Mouse (Mus musculus) lung, postnatal 0 days (tissue): ENCODE results near the gene Nhlrc2. TPM values are rescaled to one million over a fixed set of nuclear protein-coding genes. Genes with fewer than 3 reads are reported as not detected.

Experiments
- ATAC-seq: fragments of 200-750 bp; cut with Nextera tagmentation; 2 replicates; pipeline ENCODE4 v1.8.0; 2017; ENCODE audit warnings: moderate library complexity
- DNase-seq: peaks from one replicate; pipeline ENCODE4 v3.0.0-alpha.2; 2016; ENCODE audit warnings: low spot score
- H3K27ac ChIP-seq: fragments of 300-500 bp; sonication (generic); 2 replicates; pipeline ENCODE4 v1.5.1; 2014; ENCODE audit warnings: antibody characterized with exemption, mild to moderate bottlenecking, low read length, mixed read lengths
- H3K27me3 ChIP-seq: fragments of 300-500 bp; sonication (generic); replicated peaks from 2 replicates; pipeline ENCODE4 v1.6.1; 2014; ENCODE audit warnings: low read length, mixed read lengths; ENCODE audit not compliant: insufficient read depth
- H3K36me3 ChIP-seq: fragments of 300-500 bp; sonication (generic); 2 replicates; pipeline ENCODE4 v1.6.1; 2014; ENCODE audit warnings: low read length, mixed read lengths; ENCODE audit not compliant: insufficient read depth
- H3K4me1 ChIP-seq: fragments of 300-500 bp; sonication (generic); 2 replicates; pipeline ENCODE4 v1.6.1; 2014; ENCODE audit warnings: antibody characterized with exemption, low read depth, low read length, mixed read lengths; ENCODE audit not compliant: insufficient read depth
- H3K4me2 ChIP-seq: fragments of 300-500 bp; sonication (generic); replicated peaks from 2 replicates; pipeline ENCODE4 v1.6.1; 2014; ENCODE audit warnings: low read depth, mild to moderate bottlenecking, low read length, moderate library complexity, mixed read lengths
- H3K4me3 ChIP-seq: fragments of 300-500 bp; sonication (generic); 2 replicates; pipeline ENCODE4 v1.5.1; 2014; ENCODE audit warnings: low read depth, low read length
- H3K9ac ChIP-seq: fragments of 300-500 bp; sonication (generic); replicated peaks from 2 replicates; pipeline ENCODE4 v1.6.1; 2014; ENCODE audit warnings: low read depth, mild to moderate bottlenecking
- H3K9me3 ChIP-seq: fragments of 300-500 bp; sonication (generic); 2 replicates; pipeline ENCODE4 v1.6.1; 2016; ENCODE audit warnings: low read length, mixed read lengths
- CTCF ChIP-seq: IDR thresholded peaks from 2 replicates; pipeline ENCODE4 v1.5.1; 2016; ENCODE audit warnings: antibody characterized with exemption, mild to moderate bottlenecking
- EP300 ChIP-seq: IDR thresholded peaks from 2 replicates; pipeline ENCODE4 v1.6.1; 2016; ENCODE audit warnings: antibody characterized with exemption, mild to moderate bottlenecking, control low read depth
- WGBS: fragments of 180-500 bp; shearing (Covaris S2); extraction: QIAGEN DNeasy Blood & Tissue Kit; methylation state at CpG from one replicate; pipeline ENCODE4 v1.1.7; 2014; 5-methylcytosine and 5-hydroxymethylcytosine counted together
- polyA plus RNA-seq: library from polyadenylated mRNA; unstranded; fragments of >200 nt; fragmentation: Nextera tagmentation; extraction: Ambion mirVana; gene quantifications from 2 replicates; pipeline ENCODE4 v1.2.1, GENCODE M21; 2015

Nhlrc2 gene
- polyA plus RNA-seq, 1 experiment from 2014 or later, result 15.4 TPM

GRCm38 (mm10) chr19:56618845-56619244 is 70.8 kb downstream of the Nhlrc2 start:
- no peak overlapping the region for H3K4me2 ChIP-seq
- H3K36me3 ChIP-seq, result no peaks in the 10 kb centered on the region
- TF ChIP-seq EP300 (no peak), CTCF (no peak)
- H3K27ac ChIP-seq, result no peak overlapping the region
- 63% methylated on average over 9 of the region's 9 CpGs for WGBS
- H3K4me1 ChIP-seq, result no peaks in the 10 kb centered on the region
- no peak overlapping the region for H3K9ac ChIP-seq
- ATAC-seq (no peak), DNase-seq (no peak)
- H3K4me3 ChIP-seq, result no peak overlapping the region
- H3K27me3 ChIP-seq, result no peaks in the 10 kb centered on the region
- no peaks in the 10 kb centered on the region for H3K9me3 ChIP-seq

DNA sequence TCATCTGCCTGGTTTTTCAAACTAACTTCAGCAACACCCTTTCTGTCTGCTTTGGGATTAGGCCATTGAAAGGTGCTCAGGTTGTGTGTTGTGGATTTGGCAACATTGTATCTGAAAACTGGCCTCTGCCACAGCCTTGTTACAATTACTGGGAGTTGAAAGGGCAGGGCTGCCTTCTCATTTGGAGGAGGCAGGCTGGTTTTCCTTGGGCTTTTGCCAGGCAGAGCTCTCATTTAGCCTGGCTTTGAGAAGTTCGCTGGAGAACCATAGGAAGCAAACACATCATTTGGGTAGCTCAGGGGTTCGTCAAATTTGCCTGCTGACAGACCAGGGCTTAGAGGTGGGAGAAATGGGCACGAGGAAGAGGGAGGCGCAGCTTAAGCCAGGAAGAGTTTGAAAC is 71.5 kb downstream of the Nhlrc2 start:
- H3K9ac ChIP-seq, result no peak overlapping the region
- H3K4me2 ChIP-seq, result no peak overlapping the region
- TF ChIP-seq CTCF, result no peak
- H3K27ac ChIP-seq, result no peak overlapping the region
- ATAC-seq (no peak), DNase-seq (peak; percentile 10)
- no peaks in the 10 kb centered on the region for H3K27me3 ChIP-seq
- no peaks in the 10 kb centered on the region for H3K36me3 ChIP-seq
- WGBS, result 65% methylated on average over 4 of the region's 4 CpGs
- no peak overlapping the region for H3K4me3 ChIP-seq
- H3K4me1 ChIP-seq, result no peaks in the 10 kb centered on the region
- H3K9me3 ChIP-seq, result no peaks in the 10 kb centered on the region

GRCm38 (mm10) chr19:56621876-56622275 is 73.8 kb downstream of the Nhlrc2 start:
- WGBS, result 64% methylated on average over 7 of the region's 7 CpGs
- Histone ChIP-seq H3K9me3 (no peaks in the 10 kb centered on the region), H3K4me2 (no peak overlapping the region), H3K27ac (no peak overlapping the region), H3K4me3 (no peak overlapping the region), H3K9ac (no peak overlapping the region), H3K4me1 (no peaks in the 10 kb centered on the region), H3K36me3 (no peaks in the 10 kb centered on the region), H3K27me3 (no peaks in the 10 kb centered on the region)
- peak; percentile 62 for ATAC-seq
- DNase-seq, result peak; percentile 59
- TF ChIP-seq CTCF (no peak), EP300 (0 out of 2 replicates have a peak, but pooled peaks have one; percentile 34)

- Histone ChIP-seq H3K4me2 (no peak overlapping the region), H3K9ac (no peak overlapping the region), H3K4me3 (no peak overlapping the region), H3K4me1 (peaks cover 5% of the 10 kb centered on the region; the same call in 1 of the 2 replicates), H3K27ac (no peak overlapping the region), H3K27me3 (no peaks in the 10 kb centered on the region), H3K36me3 (no peaks in the 10 kb centered on the region), H3K9me3 (no peaks in the 10 kb centered on the region)
- TF ChIP-seq CTCF (no peak), EP300 (no peak)
- DNase-seq (no peak), ATAC-seq (no peak)
- 77% methylated on average over 10 of the region's 10 CpGs for WGBS
Observed at GRCm38 (mm10) chr19:56627881-56628472, 79.9 kb downstream of the Nhlrc2 start.

DNA sequence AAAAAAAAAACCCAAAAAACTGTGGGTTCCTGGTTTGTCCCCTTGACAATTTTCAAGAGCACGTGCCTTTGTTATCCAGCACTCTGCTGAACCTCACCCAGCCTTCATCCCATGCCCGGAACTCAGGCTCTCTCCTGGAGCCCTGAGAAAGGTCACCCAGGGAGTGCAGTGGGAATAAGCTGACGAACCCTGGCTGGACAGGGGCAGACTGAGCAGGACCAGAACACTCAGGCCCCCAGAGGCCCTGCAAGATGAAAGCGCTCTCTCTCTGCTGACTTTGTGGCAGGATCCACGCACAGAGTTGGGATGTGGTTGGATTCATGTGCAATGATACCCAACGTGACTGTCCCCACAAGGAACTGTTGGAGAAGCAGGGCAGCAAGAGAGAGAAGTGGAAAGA is 81.6 kb downstream of the Nhlrc2 start:
- Histone ChIP-seq H3K36me3 (no peaks in the 10 kb centered on the region), H3K27me3 (no peaks in the 10 kb centered on the region), H3K4me3 (no peak overlapping the region), H3K27ac (no peak overlapping the region), H3K9me3 (no peaks in the 10 kb centered on the region), H3K4me2 (no peak overlapping the region), H3K4me1 (peaks cover 5% of the 10 kb centered on the region; the same call in 1 of the 2 replicates), H3K9ac (no peak overlapping the region)
- TF ChIP-seq EP300 (no peak), CTCF (no peak)
- WGBS, result 82% methylated on average over 6 of the region's 6 CpGs
- no peak for ATAC-seq
- DNase-seq, result no peak

DNA sequence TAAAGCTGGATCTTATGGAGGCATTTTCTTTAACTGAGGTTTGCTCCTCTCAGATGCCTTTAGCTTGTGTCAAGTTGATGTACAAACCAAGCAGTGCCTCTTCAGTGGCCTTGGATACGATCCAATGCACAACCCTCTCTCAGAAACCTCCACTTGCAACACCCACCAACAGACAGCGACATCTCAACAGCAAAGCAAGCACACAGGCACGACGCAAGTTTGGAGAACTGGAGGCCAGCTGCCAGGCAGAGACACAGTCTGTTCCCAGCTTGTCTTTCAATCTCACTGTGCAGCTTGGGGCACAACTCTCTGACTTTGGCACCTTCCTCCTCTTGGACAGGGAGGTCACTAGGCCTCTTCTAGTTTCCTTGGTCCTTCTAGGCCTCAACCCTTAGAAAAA is 83.0 kb downstream of the Nhlrc2 start:
- TF ChIP-seq CTCF (no peak; the same call in 1 of the 2 replicates), EP300 (no peak)
- Histone ChIP-seq H3K4me3 (no peak overlapping the region), H3K36me3 (no peaks in the 10 kb centered on the region), H3K9ac (no peak overlapping the region), H3K4me2 (peak overlapping the region; percentile 20; the same call in 1 of the 2 replicates), H3K27me3 (no peaks in the 10 kb centered on the region), H3K27ac (peak overlapping the region; percentile 87), H3K9me3 (no peaks in the 10 kb centered on the region), H3K4me1 (peaks cover 5% of the 10 kb centered on the region; the same call in 1 of the 2 replicates)
- peak; percentile 77 for DNase-seq
- peak; percentile 71 for ATAC-seq
- WGBS, result 10% methylated on average over 4 of the region's 4 CpGs
